Mouse (Mus musculus) embryonic facial prominence, embryonic 14.5 days (tissue): Measurements from ENCODE around the gene Slc12a9. TPM values are rescaled to one million over a fixed set of nuclear protein-coding genes. Genes with fewer than 3 reads are reported as not detected.
A peak's percentile ranks its signal among the peaks of the same experiment; 100 is the strongest.

Experiments used
- ATAC-seq: fragments of 200-750 bp; cut with Nextera tagmentation; 2 replicates; pipeline ENCODE4 v1.8.0; 2017; ENCODE audit warnings: low read depth, moderate number of reproducible peaks, moderate TSS enrichment
- DNase-seq: peaks from one replicate; pipeline ENCODE4 v3.0.0-alpha.2; 2015; ENCODE audit warnings: low spot score
- H3K27ac ChIP-seq: fragments of 300-500 bp; sonication (generic); replicated peaks from 2 replicates; pipeline ENCODE4 v1.5.1; 2014; ENCODE audit warnings: low read depth, mild to moderate bottlenecking, low read length, moderate library complexity
- H3K27me3 ChIP-seq: fragments of 300-500 bp; sonication (generic); replicated peaks from 2 replicates; pipeline ENCODE4 v1.6.1; 2014; ENCODE audit warnings: low read length; ENCODE audit not compliant: control insufficient read depth, insufficient read depth
- H3K36me3 ChIP-seq: fragments of 300-500 bp; sonication (generic); 2 replicates; pipeline ENCODE4 v1.6.1; 2014; ENCODE audit warnings: low read length, mixed read lengths; ENCODE audit not compliant: control insufficient read depth, insufficient read depth
- H3K4me1 ChIP-seq: fragments of 300-500 bp; sonication (generic); 2 replicates; pipeline ENCODE4 v1.6.1; 2014; ENCODE audit warnings: antibody characterized with exemption, low read length; ENCODE audit not compliant: control insufficient read depth, insufficient read depth
- H3K4me2 ChIP-seq: fragments of 300-500 bp; sonication (generic); 2 replicates; pipeline ENCODE4 v1.6.1; 2014; ENCODE audit warnings: low read depth, mild to moderate bottlenecking, low read length, moderate library complexity, mixed read lengths
- H3K4me3 ChIP-seq: fragments of 300-500 bp; sonication (generic); 2 replicates; pipeline ENCODE4 v1.5.1; 2014; ENCODE audit warnings: low read depth, mild to moderate bottlenecking, low read length
- H3K9ac ChIP-seq: fragments of 300-500 bp; sonication (generic); 2 replicates; pipeline ENCODE4 v1.6.1; 2014; ENCODE audit warnings: low read depth, mild to moderate bottlenecking, low read length, moderate library complexity, mixed read lengths
- H3K9me3 ChIP-seq: fragments of 300-500 bp; sonication (generic); 2 replicates; pipeline ENCODE4 v1.6.1; 2016; ENCODE audit warnings: low read length; ENCODE audit not compliant: control insufficient read depth
- WGBS: fragments of 180-500 bp; shearing (Covaris S2); extraction: QIAGEN DNeasy Blood & Tissue Kit; methylation state at CpG from one replicate; pipeline ENCODE4 v1.1.7; 2014; 5-methylcytosine and 5-hydroxymethylcytosine counted together
- polyA plus RNA-seq: library from polyadenylated mRNA; unstranded; fragments of >200 nt; fragmentation: Nextera tagmentation; extraction: Ambion mirVana; gene quantifications from 2 replicates; pipeline ENCODE4 v1.2.1, GENCODE M21; 2014

Gene Slc12a9
- polyA plus RNA-seq, 1 experiment from 2014 or later = 8.8 TPM

- 56% methylated on average over 7 of the region's 7 CpGs for WGBS
- no peak overlapping the region for H3K4me2 ChIP-seq
- no peaks in the 10 kb centered on the region for H3K9me3 ChIP-seq
- H3K4me3 ChIP-seq = no peak overlapping the region
- H3K27ac ChIP-seq = no peak overlapping the region
- no peak for ATAC-seq
- DNase-seq = no peak
- H3K27me3 ChIP-seq = no peaks in the 10 kb centered on the region
- no peaks in the 10 kb centered on the region for H3K36me3 ChIP-seq
- H3K4me1 ChIP-seq = peaks cover 15% of the 10 kb centered on the region
- H3K9ac ChIP-seq = no peak overlapping the region
Observed at GRCm38 (mm10) chr5:137342407-137343012, 9.1 kb upstream of the Slc12a9 start.

- Histone ChIP-seq H3K9ac (no peak overlapping the region), H3K9me3 (no peaks in the 10 kb centered on the region), H3K27me3 (no peaks in the 10 kb centered on the region), H3K36me3 (no peaks in the 10 kb centered on the region), H3K4me3 (no peak overlapping the region), H3K27ac (peak overlapping the region; percentile 87), H3K4me2 (peak overlapping the region; percentile 83; the same call in 1 of the 2 replicates), H3K4me1 (peaks cover 7% of the 10 kb centered on the region)
- ATAC-seq (no peak), DNase-seq (no peak)
- WGBS = 81% methylated on average over 6 of the region's 6 CpGs
Observed at GRCm38 (mm10) chr5:137340222-137340621, 6.8 kb upstream of the Slc12a9 start.

GRCm38 (mm10) chr5:137339290-137339979 is 6.0 kb upstream of the Slc12a9 start:
- WGBS = 7% methylated on average over 19 of the region's 22 CpGs
- ATAC-seq (peak; percentile 49), DNase-seq (peak; percentile 78)
- no peaks in the 10 kb centered on the region for H3K27me3 ChIP-seq
- no peaks in the 10 kb centered on the region for H3K9me3 ChIP-seq
- peak overlapping the region; percentile 40 for H3K4me3 ChIP-seq
- H3K27ac ChIP-seq = peak overlapping the region; percentile 87
- no peaks in the 10 kb centered on the region for H3K36me3 ChIP-seq
- peaks cover 7% of the 10 kb centered on the region for H3K4me1 ChIP-seq
- peak overlapping the region; percentile 68 for H3K9ac ChIP-seq
- H3K4me2 ChIP-seq = peak overlapping the region; percentile 83

- peak overlapping the region; percentile 83 for H3K4me2 ChIP-seq
- peak overlapping the region; percentile 68 for H3K9ac ChIP-seq
- ATAC-seq (peak; percentile 21), DNase-seq (peak; percentile 72)
- no peaks in the 10 kb centered on the region for H3K27me3 ChIP-seq
- under 1% methylated on average over 11 of the region's 11 CpGs for WGBS
- H3K27ac ChIP-seq = peak overlapping the region; percentile 87
- peak overlapping the region; percentile 40 for H3K4me3 ChIP-seq
- H3K36me3 ChIP-seq = no peaks in the 10 kb centered on the region
- H3K4me1 ChIP-seq = peaks cover 7% of the 10 kb centered on the region
- no peaks in the 10 kb centered on the region for H3K9me3 ChIP-seq
Observed at GRCm38 (mm10) chr5:137338663-137339289, 5.4 kb upstream of the Slc12a9 start.

- ATAC-seq (peak; percentile 87), DNase-seq (peak; percentile 97)
- Histone ChIP-seq H3K9ac (peak overlapping the region; percentile 68), H3K36me3 (no peaks in the 10 kb centered on the region), H3K4me1 (peaks cover 7% of the 10 kb centered on the region), H3K4me2 (peak overlapping the region; percentile 83), H3K4me3 (peak overlapping the region; percentile 40), H3K27ac (peak overlapping the region; percentile 87), H3K9me3 (no peaks in the 10 kb centered on the region), H3K27me3 (no peaks in the 10 kb centered on the region)
- 0% methylated on average over 19 of the region's 19 CpGs for WGBS
Observed at GRCm38 (mm10) chr5:137338256-137338655, 4.9 kb upstream of the Slc12a9 start.

- no peak overlapping the region for H3K4me2 ChIP-seq
- peaks cover 10% of the 10 kb centered on the region for H3K4me1 ChIP-seq
- H3K36me3 ChIP-seq = no peaks in the 10 kb centered on the region
- 28% methylated on average over 8 of the region's 8 CpGs for whole genome bisulfite sequencing
- H3K9ac ChIP-seq = no peak overlapping the region
- H3K27ac ChIP-seq = no peak overlapping the region
- no peak overlapping the region for H3K4me3 ChIP-seq
- H3K9me3 ChIP-seq = no peaks in the 10 kb centered on the region
- DNase-seq (no peak), ATAC-seq (no peak)
- H3K27me3 ChIP-seq = no peaks in the 10 kb centered on the region
Observed at GRCm38 (mm10) chr5:137337190-137337589, 3.8 kb upstream of the Slc12a9 start.

- Histone ChIP-seq H3K36me3 (no peaks in the 10 kb centered on the region), H3K9ac (no peak overlapping the region), H3K27me3 (no peaks in the 10 kb centered on the region), H3K4me2 (no peak overlapping the region), H3K4me3 (no peak overlapping the region), H3K27ac (no peak overlapping the region), H3K9me3 (no peaks in the 10 kb centered on the region), H3K4me1 (peaks cover 10% of the 10 kb centered on the region)
- DNase-seq = no peak
- ATAC-seq = no peak
- WGBS = 76% methylated on average over 6 of the region's 6 CpGs
Observed at GRCm38 (mm10) chr5:137335066-137335465, 1.7 kb upstream of the Slc12a9 start.

- no peak for DNase-seq
- Histone ChIP-seq H3K9ac (no peak overlapping the region), H3K36me3 (no peaks in the 10 kb centered on the region), H3K27ac (no peak overlapping the region), H3K27me3 (no peaks in the 10 kb centered on the region), H3K9me3 (no peaks in the 10 kb centered on the region), H3K4me2 (peak overlapping the region; percentile 96), H3K4me3 (peak overlapping the region; percentile 70), H3K4me1 (peaks cover 10% of the 10 kb centered on the region)
- no peak for ATAC-seq
- WGBS = 57% methylated on average over 10 of the region's 10 CpGs
Observed at GRCm38 (mm10) chr5:137334317-137334716, 920 bp upstream of the Slc12a9 start.
